Mouse (Mus musculus) ovary, adult 18-20 months (tissue): ENCODE measurements around the gene Gpc4.

Experiments
- DNase-seq: peaks from one replicate; pipeline ENCODE4 v3.0.0; 2022; ENCODE audit warnings: low spot score, mixed read lengths

The Gpc4 gene

DNA sequence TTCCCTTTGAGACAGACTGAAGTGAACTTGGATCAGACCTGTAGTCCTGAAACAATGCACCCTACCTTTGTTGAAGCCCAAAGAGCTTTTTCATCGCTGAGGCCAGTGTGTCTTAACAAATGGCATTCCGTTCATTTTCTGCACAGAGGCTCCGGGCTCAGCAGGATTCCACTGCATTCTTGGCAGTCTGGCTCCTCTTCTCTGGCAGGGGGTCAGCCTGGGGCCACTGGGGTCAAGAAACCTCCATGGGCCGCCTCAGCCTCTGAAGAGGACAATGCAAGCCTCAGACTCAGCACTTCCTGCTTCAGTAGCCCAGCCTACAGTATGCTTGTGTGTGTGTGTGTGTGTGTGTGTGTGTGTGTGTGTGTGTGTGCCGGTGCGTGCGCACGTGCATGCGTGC is 147.4 kb downstream of the Gpc4 start:
- DNase-seq = no peak
